Comparison of ENCODE assay signal across 8 mouse cellular contexts in genomic region chr6:100883233-100883632, GRCm38 (mm10). TPM values are rescaled to one million over a fixed set of nuclear protein-coding genes. Genes with fewer than 3 reads are reported as not detected.
DNase-seq lines count a peak whose midpoint lies in the region; ATAC-seq and TF ChIP-seq lines count a peak whose summit lies in the region.

No protein-coding gene starts in this region.

- DNase-seq in forebrain, postnatal 0 days, result peak; percentile 37
- no peak for DNase-seq in testis, postnatal 10 days (ENCODE audit: low spot score)
- DNase-seq in embryo, embryonic 9.5 days (ENCODE audit: extremely low spot score), result peak; percentile 45
- peak; percentile 27 for DNase-seq in liver, postnatal 0 days
- DNase-seq in thymus, postnatal 36 days, result peak; percentile 18 to 21
- DNase-seq in urinary bladder, postnatal 25 days (ENCODE audit: low spot score), result no peak

- TF ChIP-seq CTCF in forebrain, postnatal 0 days (IDR thresholded peaks at IDR 0.05; ENCODE audit: low read depth), result peak; percentile 66
- TF ChIP-seq CTCF in testis, adult 2 months (IDR thresholded peaks at IDR 0.05; ENCODE audit: control insufficient read depth, insufficient read depth, insufficient replicate concordance, low read depth, low read length), result peak; percentile 32; the same call in 1 of the 2 replicates
- TF ChIP-seq CTCF in liver, postnatal 0 days (IDR thresholded peaks at IDR 0.05; ENCODE audit: low read depth), result peak; percentile 70

- no peaks in the 10 kb centered on the region for H3K9me3 ChIP-seq in forebrain, postnatal 0 days (ENCODE audit: low read length)
- no peaks in the 10 kb centered on the region for H3K9me3 ChIP-seq in forebrain, embryonic 16.5 days (ENCODE audit: control insufficient read depth, low read length)
- H3K9me3 ChIP-seq in liver, postnatal 0 days (ENCODE audit: low read length), result no peaks in the 10 kb centered on the region

- no peaks in the 10 kb centered on the region for H3K27me3 ChIP-seq in forebrain, postnatal 0 days (ENCODE audit: insufficient read depth, low read length)
- no peaks in the 10 kb centered on the region for H3K27me3 ChIP-seq in forebrain, embryonic 16.5 days (replicated peaks; ENCODE audit: control insufficient read depth, insufficient read depth, low read length)
- no peaks in the 10 kb centered on the region for H3K27me3 ChIP-seq in testis, adult 2 months (ENCODE audit: control insufficient read depth, insufficient read depth, low read length)
- H3K27me3 ChIP-seq in liver, postnatal 0 days (ENCODE audit: insufficient read depth, low read length), result no peaks in the 10 kb centered on the region

- no peak overlapping the region for H3K9ac ChIP-seq in forebrain, postnatal 0 days
- H3K9ac ChIP-seq in forebrain, embryonic 16.5 days (replicated peaks; ENCODE audit: low read depth, low read length), result no peak overlapping the region
- no peak overlapping the region for H3K9ac ChIP-seq in liver, postnatal 0 days (replicated peaks)

- no peak overlapping the region for H3K4me3 ChIP-seq in forebrain, postnatal 0 days (ENCODE audit: low read depth, low read length)
- no peak overlapping the region for H3K4me3 ChIP-seq in forebrain, embryonic 16.5 days (replicated peaks; ENCODE audit: low read length)
- H3K4me3 ChIP-seq in testis, adult 2 months (ENCODE audit: control insufficient read depth, low read depth, low read length), result no peak overlapping the region
- no peak overlapping the region for H3K4me3 ChIP-seq in liver, postnatal 0 days (ENCODE audit: low read depth, low read length)

- H3K4me1 ChIP-seq in forebrain, postnatal 0 days (ENCODE audit: insufficient read depth), result no peaks in the 10 kb centered on the region
- peaks cover 10% of the 10 kb centered on the region for H3K4me1 ChIP-seq in forebrain, embryonic 16.5 days (replicated peaks; ENCODE audit: control insufficient read depth, insufficient read depth, low read length)
- peaks cover 8% of the 10 kb centered on the region for H3K4me1 ChIP-seq in testis, adult 2 months (ENCODE audit: control insufficient read depth, insufficient read depth, low read length)
- no peaks in the 10 kb centered on the region for H3K4me1 ChIP-seq in liver, postnatal 0 days (ENCODE audit: insufficient read depth)

- no peaks in the 10 kb centered on the region for H3K36me3 ChIP-seq in forebrain, postnatal 0 days (ENCODE audit: insufficient read depth)
- H3K36me3 ChIP-seq in forebrain, embryonic 16.5 days (ENCODE audit: control insufficient read depth, insufficient read depth), result no peaks in the 10 kb centered on the region
- no peaks in the 10 kb centered on the region for H3K36me3 ChIP-seq in testis, adult 2 months (ENCODE audit: control insufficient read depth, insufficient read depth, low read length)
- H3K36me3 ChIP-seq in liver, postnatal 0 days (replicated peaks; ENCODE audit: insufficient read depth, low read length), result no peaks in the 10 kb centered on the region

- no peak overlapping the region for H3K27ac ChIP-seq in forebrain, postnatal 0 days (ENCODE audit: low read depth, low read length)
- no peak overlapping the region for H3K27ac ChIP-seq in forebrain, embryonic 16.5 days (ENCODE audit: low read length)
- no peak overlapping the region for H3K27ac ChIP-seq in testis, adult 2 months (ENCODE audit: control insufficient read depth, insufficient read depth, low read depth, low read length)
- no peak overlapping the region for H3K27ac ChIP-seq in liver, postnatal 0 days (ENCODE audit: low read depth)

- WGBS in forebrain, postnatal 0 days, result 51% methylated on average over 13 of the region's 13 CpGs
- 48% methylated on average over 13 of the region's 13 CpGs for WGBS in forebrain, embryonic 16.5 days
- WGBS in liver, postnatal 0 days (ENCODE audit: insufficient replicate concordance), result 40% methylated on average over 12 of the region's 13 CpGs

- ATAC-seq in forebrain, postnatal 0 days, result no peak
- ATAC-seq in forebrain, embryonic 16.5 days, result no peak
- no peak for ATAC-seq in liver, postnatal 0 days

- no peak overlapping the region for H3K4me2 ChIP-seq in forebrain, postnatal 0 days (ENCODE audit: low read depth)
- no peak overlapping the region for H3K4me2 ChIP-seq in forebrain, embryonic 16.5 days (ENCODE audit: low read length)
- H3K4me2 ChIP-seq in liver, postnatal 0 days (ENCODE audit: low read depth, low read length), result no peak overlapping the region

- no peak for TF ChIP-seq POLR2A in testis, adult 2 months (IDR thresholded peaks at IDR 0.05; ENCODE audit: control insufficient read depth, low read depth, low read length)

- no peak for TF ChIP-seq EP300 in liver, postnatal 0 days (IDR thresholded peaks at IDR 0.05; ENCODE audit: low read depth)

RNA-seq across cellular contexts. Expression of gene Ppp4r2, which starts 49.8 kb away (rescaled TPM):
- total RNA-seq in forebrain, postnatal 0 days (2014; rRNA removed), result 47.5 and 57.8 TPM in 2 replicates
- polyA plus RNA-seq in forebrain, postnatal 0 days (2015; fragmentation: Nextera tagmentation; extraction: Ambion mirVana), result 7.2 and 11.9 TPM in 2 replicates
- polyA plus RNA-seq in forebrain, embryonic 16.5 days (2015; fragmentation: Nextera tagmentation; extraction: Ambion mirVana), result 22.6 and 23.9 TPM in 2 replicates
- 38.9 and 43.6 TPM in 2 replicates for polyA plus RNA-seq in testis, adult 2 months (2012; rRNA removed)
- 4.9 and 5.6 TPM in 2 replicates for polyA plus RNA-seq in liver, postnatal 0 days (2015; fragmentation: Nextera tagmentation; extraction: Ambion mirVana)

Comparison
In these comparisons a context has a peak if more than half of its experiments do, and no peak if none do; other contexts are left out.
1. DNase-seq: peak in forebrain, postnatal 0 days (single experiment), embryo, embryonic 9.5 days (single experiment), liver, postnatal 0 days (single experiment) and thymus, postnatal 36 days (2 of 2); none in testis, postnatal 10 days (single experiment) and urinary bladder, postnatal 25 days (single experiment).
2. Peak in every context shown above with its lines, with median percentiles within 50 percentile points of each other: CTCF ChIP-seq.